Mouse (Mus musculus) embryonic fibroblast, embryonic 13.5 days (primary cell): Measurements from ENCODE around the gene Mospd3.

ENCODE experiments used
- CTCF ChIP-seq: IDR thresholded peaks from 2 replicates; pipeline ENCODE4 v1.5.1; 2011; ENCODE audit warnings: mild to moderate bottlenecking, control low read depth, low read length, moderate library complexity, borderline replicate concordance; ENCODE audit not compliant: insufficient read depth
- POLR2A ChIP-seq: IDR thresholded peaks from 2 replicates; pipeline ENCODE4 v1.6.1; 2011; ENCODE audit warnings: low read depth, mild to moderate bottlenecking, control low read depth, low read length, moderate library complexity

DNA sequence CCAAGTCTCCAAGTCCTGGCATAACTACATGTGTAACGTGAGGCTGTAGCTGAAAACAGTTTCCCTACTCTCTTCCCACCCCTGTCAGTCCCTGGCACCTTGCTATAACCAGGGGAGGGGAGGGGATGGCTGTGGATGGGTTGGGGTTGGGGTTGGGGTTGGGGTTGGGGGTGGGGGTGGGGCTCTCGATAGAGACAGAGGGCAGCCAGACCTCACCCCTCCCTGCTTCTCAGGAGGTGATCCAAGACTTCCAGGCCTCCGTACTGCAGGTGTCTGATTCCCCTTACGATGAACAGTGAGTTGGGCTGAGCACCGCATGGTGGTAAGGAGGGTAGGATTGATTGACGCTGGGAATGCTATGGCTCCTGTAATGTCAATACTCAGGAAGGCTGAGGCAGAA lies 35.1 kb downstream of the Mospd3 start:
- TF ChIP-seq CTCF, result no peak
- no peak for TF ChIP-seq POLR2A
